Mouse (Mus musculus): ENCODE results near the gene Mapt. TPM values are rescaled to one million over a fixed set of nuclear protein-coding genes. Genes with fewer than 3 reads are reported as not detected.
"Not testable (repeated sequence)": the region's sequence is repeated elsewhere in the genome, so short reads cannot be mapped to it uniquely, and the experiment has no call there.

Gene Mapt
- polyA plus RNA-seq, 1 experiment: 29.1 TPM

DNA sequence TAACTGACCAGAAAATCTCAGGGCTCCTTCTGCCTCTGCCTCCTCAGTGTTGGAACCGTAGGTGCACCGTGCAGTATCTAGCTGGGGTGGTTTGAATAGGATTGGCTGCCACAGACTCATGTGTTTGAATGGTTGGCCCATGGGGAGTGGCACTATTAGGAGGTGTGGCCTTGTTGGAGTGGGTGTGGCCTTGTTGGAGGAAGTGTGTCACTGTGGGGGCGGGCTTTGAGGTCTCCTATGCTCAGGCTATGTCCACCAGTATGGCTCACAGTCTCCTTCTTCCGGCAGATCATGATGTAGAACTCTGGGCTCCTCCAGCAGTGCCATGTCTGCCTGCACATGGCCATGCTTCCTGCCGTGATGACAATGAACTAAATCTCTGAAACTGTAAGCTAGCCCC is 9.4 kb upstream of the Mapt start:
- Histone ChIP-seq H3K27ac (replicated peaks; ENCODE audit: low read depth, low read length) (no peak overlapping the region), H3K4me1 (ENCODE audit: control insufficient read depth, insufficient read depth, insufficient read length, low read length) (no peaks in the 10 kb centered on the region), H3K4me3 (ENCODE audit: insufficient read depth, low read depth, low read length) (no peak overlapping the region)

DNA sequence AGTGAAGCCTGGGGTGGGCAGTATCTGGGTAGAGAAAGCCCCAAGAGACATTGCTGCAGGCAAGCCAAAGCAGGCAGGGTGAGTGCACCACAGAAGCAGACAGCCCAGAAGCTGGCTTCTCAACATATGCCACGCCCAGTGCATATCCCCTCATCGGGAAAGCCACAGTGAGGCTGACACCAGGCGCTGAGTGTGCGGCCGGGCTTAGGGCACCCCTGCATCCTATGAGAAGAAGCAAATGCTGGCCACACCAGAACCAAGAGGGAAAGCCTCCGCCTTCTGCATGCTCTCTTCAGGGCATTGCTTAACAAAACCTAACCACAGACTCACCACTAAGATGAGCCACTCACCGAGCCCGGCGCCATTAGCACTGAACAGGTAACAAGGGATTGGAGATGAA is 7.9 kb upstream of the Mapt start:
- H3K4me3 ChIP-seq (ENCODE audit: insufficient read depth, low read depth, low read length): no peak overlapping the region
- no peaks in the 10 kb centered on the region for H3K4me1 ChIP-seq (ENCODE audit: control insufficient read depth, insufficient read depth, insufficient read length, low read length)
- H3K27ac ChIP-seq (replicated peaks; ENCODE audit: low read depth, low read length): no peak overlapping the region

DNA sequence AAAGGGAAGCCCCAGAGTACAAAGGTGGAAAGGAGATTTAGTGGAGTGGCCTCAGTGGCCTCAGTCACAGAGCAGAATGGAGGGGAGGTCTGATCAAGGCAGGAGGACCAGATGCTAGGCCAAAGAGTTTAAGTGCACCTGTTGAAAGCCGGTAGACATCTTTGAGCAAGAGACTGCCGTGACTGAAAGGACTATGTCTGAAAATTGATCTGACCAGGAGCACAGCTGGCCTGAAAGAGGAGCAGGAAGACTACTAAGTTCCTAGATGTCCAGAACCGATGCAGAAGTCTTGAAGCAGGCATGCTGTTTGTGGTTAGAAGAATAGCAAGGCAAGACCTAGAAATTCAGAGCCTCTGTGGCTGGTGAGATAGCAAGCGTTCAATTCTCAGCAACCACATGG is 1.8 kb upstream of the Mapt start:
- Histone ChIP-seq H3K4me3 (ENCODE audit: insufficient read depth, low read depth, low read length) (no peak overlapping the region), H3K4me1 (ENCODE audit: control insufficient read depth, insufficient read depth, insufficient read length, low read length) (peaks cover 4% of the 10 kb centered on the region; the same call in 1 of the 2 replicates), H3K27ac (replicated peaks; ENCODE audit: low read depth, low read length) (no peak overlapping the region)

DNA sequence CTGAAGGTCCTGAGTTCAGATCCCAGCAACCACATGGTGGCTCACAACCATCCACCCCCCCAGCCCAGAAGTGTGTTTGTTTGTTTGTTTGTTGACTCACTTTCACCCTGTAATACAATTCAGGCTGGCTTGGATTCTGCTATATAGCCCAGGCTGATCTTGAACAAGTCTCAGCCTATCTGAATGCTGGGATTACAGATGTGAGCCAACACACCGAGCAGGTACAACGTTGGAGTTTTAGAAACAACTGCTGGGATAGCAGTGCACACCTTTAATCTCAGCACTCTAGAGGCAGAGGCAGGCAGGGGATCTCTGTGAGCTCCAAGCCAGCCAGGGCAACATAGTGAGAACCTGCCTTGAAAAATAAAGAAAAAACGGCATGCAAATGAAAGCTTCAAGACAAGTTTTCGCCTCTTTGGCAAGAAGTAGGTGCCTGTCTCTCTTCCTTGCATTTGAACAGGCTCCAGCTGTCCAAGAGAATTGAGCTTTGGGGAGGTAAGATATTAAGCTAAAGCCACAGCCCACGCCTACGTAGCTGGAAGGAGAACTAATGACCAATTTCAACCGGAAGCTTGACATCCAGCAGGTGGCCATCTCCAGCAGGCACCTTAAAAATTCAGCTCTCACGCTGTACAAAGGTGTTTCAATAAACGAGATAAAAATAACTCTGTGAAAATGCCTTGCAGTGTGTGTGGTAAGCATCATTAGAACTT is 968 bp upstream of the Mapt start:
- no peak overlapping the region for H3K27ac ChIP-seq (replicated peaks; ENCODE audit: low read depth, low read length)
- peaks cover 4% of the 10 kb centered on the region; the same call in 1 of the 2 replicates for H3K4me1 ChIP-seq (ENCODE audit: control insufficient read depth, insufficient read depth, insufficient read length, low read length)
- peak overlapping the region; percentile 75; the same call in 1 of the 2 replicates for H3K4me3 ChIP-seq (ENCODE audit: insufficient read depth, low read depth, low read length)

DNA sequence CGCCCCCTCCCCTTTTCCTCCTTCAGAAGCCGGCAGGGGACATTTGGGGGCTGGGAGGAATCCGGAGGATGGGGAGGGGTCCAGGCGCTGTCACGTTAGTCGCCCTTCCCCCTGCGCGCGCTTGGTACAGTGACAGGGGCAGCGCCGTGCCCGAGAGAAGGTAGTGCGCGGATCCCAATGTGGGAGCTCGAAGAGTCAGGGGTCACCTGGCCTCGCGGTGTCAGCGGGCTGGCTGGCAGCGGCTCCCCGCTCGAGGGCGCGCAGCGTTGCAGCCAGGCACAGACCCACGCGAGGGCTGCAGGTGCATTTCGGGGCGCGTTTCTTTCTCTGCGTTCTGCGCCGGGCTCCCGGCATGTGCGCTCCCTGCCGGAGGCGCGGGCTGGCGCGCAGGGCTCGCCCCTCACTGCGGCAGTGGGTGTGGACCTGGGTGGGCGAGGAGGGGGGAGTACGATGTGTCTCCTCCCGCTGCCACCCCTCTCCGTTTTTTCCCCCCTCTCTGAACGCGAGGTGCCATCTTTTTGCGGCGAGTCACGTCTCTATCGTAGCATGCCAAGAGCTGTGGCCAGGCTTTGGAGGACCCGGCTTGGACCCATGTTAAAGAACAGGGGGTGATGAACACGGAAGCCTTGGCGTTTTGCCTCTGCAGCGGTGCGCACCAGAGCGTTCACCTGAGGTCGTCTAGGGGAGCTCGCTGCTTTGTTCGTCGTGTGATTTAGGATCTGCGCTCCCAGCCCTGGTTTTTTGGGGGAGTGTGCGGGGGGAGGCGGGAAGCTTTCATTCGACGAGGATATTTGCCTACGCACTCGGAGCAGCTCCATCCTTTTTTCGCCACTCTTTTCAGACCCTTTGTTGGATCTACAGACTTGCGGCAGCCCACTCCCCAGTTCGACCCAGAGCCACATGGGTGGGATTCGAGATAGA is 1.2 kb downstream of the Mapt start:
- H3K4me1 ChIP-seq (ENCODE audit: control insufficient read depth, insufficient read depth, insufficient read length, low read length): peaks cover 4% of the 10 kb centered on the region; the same call in 1 of the 2 replicates
- H3K27ac ChIP-seq (replicated peaks; ENCODE audit: low read depth, low read length): no peak overlapping the region
- H3K4me3 ChIP-seq (ENCODE audit: insufficient read depth, low read depth, low read length): peak overlapping the region; percentile 75

DNA sequence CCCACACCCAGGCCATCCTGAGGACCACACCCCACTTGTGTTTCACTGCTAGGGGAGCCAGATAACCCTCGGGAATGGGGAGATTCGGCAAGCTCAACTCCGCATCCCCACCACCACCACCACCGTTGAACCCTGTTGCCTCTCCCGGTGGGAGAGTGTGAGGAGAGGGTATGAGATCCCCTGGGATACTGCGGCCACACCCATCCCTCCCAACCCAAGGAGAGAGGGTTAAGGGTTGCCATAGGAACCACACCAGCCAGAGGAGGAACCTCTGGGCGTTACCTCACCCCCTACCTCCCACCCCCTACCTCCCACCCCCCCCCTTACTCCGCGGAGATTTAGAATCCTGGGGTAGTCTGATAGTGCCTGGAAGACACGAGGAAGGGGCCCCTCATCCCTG is 1.9 kb downstream of the Mapt start:
- peak overlapping the region; percentile 75 for H3K4me3 ChIP-seq (ENCODE audit: insufficient read depth, low read depth, low read length)
- H3K27ac ChIP-seq (replicated peaks; ENCODE audit: low read depth, low read length): no peak overlapping the region
- H3K4me1 ChIP-seq (ENCODE audit: control insufficient read depth, insufficient read depth, insufficient read length, low read length): peaks cover 7% of the 10 kb centered on the region

DNA sequence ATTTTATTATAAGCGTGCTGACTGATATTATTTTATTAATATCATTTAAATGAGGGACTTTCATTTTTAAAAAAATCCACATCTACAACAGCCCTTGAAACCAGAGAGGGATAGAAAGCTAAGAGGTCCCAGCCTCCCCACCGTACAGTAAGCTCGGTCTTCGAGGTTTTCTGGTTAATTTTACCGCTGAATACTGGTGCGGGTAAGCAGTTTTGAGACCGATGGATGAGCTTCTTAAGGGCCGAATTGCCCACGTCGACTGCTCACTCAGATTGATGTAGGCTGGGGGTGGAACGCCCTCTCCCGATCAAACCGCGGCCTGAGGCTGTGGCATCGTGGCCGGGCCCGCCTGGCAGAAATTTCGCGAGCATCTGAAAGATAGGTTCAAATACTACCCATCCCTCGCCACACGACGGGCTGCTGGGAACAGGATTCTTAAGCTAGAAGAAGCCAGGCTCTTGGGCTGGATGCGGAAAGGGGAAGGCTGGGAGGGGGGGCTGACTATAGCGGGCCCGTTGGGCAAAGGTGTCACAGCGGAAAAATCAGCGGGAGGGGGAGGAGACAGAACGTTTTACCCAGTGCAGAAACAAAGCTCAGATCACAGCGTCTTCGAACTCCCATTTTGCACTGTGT is 2.5 kb downstream of the Mapt start:
- H3K4me3 ChIP-seq (ENCODE audit: insufficient read depth, low read depth, low read length): peak overlapping the region; percentile 24
- H3K27ac ChIP-seq (replicated peaks; ENCODE audit: low read depth, low read length): no peak overlapping the region
- H3K4me1 ChIP-seq (ENCODE audit: control insufficient read depth, insufficient read depth, insufficient read length, low read length): peaks cover 7% of the 10 kb centered on the region

DNA sequence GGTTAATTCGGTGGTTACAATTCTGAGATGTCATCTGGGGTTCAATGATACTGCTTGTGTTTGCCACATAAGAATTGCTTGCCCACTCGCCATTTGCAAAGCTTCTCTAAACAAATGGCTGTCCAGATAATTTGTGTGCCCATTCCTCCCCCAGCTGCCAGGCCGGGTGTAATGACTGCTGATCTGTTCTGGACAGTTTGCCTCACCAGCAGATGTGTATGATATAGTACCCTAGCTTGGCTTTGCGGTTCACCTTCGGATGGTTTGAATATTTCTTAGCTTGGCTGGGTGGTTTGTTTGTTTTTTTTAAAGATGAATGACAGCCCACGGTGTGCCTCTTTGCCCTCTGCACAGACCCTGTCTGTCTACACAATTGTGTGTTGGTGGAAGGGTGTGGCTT is 3.5 kb downstream of the Mapt start:
- Histone ChIP-seq H3K4me1 (ENCODE audit: control insufficient read depth, insufficient read depth, insufficient read length, low read length) (peaks cover 7% of the 10 kb centered on the region), H3K4me3 (ENCODE audit: insufficient read depth, low read depth, low read length) (no peak overlapping the region), H3K27ac (replicated peaks; ENCODE audit: low read depth, low read length) (no peak overlapping the region)

DNA sequence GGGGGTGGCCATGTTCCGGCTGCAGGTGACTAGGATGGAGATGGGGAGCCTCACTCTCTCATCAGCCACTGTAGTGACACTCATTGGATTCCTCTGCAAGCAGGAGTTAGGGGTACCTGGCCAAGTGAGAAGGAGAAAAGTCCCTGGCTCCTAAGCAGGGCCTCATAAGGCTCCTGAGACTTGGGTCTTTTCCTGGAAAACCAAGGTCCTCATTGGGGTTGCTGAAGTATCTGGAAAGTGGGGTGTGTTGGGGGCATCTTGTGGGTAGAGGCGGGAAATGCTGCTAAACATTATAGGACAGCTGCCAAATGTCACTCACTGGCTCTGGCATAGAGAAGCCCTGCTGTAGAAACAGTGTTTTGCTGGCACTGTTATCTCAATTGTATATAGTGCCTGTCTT is 4.7 kb downstream of the Mapt start:
- H3K4me3 ChIP-seq (ENCODE audit: insufficient read depth, low read depth, low read length): no peak overlapping the region
- H3K27ac ChIP-seq (replicated peaks; ENCODE audit: low read depth, low read length): no peak overlapping the region

DNA sequence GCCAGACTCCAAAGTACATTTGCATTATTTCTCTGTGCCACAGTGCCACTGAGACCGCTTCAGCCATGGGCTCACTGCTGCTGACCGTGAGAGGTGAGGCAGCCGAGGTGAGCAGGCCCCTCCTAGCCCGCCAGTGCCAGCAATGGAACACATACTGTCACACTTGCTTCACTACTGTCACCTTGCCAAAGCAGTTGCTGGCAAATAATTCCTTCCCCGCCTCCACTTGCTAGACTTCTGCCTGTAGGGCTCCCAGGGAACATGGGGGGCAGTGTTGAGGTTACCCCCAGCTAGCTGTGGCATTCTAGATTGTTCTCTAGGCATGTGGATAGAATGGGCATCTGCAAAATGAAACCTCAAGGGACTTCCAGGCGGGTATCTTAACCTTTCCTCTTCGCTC is 6.0 kb downstream of the Mapt start:
- Histone ChIP-seq H3K27ac (replicated peaks; ENCODE audit: low read depth, low read length) (no peak overlapping the region), H3K4me3 (ENCODE audit: insufficient read depth, low read depth, low read length) (no peak overlapping the region), H3K4me1 (ENCODE audit: control insufficient read depth, insufficient read depth, insufficient read length, low read length) (peaks cover 7% of the 10 kb centered on the region)

More for the DNA sequence above, 4.7 kb downstream of the Mapt start:
- peaks cover 7% of the 10 kb centered on the region for H3K4me1 ChIP-seq (ENCODE audit: control insufficient read depth, insufficient read depth, insufficient read length, low read length)

DNA sequence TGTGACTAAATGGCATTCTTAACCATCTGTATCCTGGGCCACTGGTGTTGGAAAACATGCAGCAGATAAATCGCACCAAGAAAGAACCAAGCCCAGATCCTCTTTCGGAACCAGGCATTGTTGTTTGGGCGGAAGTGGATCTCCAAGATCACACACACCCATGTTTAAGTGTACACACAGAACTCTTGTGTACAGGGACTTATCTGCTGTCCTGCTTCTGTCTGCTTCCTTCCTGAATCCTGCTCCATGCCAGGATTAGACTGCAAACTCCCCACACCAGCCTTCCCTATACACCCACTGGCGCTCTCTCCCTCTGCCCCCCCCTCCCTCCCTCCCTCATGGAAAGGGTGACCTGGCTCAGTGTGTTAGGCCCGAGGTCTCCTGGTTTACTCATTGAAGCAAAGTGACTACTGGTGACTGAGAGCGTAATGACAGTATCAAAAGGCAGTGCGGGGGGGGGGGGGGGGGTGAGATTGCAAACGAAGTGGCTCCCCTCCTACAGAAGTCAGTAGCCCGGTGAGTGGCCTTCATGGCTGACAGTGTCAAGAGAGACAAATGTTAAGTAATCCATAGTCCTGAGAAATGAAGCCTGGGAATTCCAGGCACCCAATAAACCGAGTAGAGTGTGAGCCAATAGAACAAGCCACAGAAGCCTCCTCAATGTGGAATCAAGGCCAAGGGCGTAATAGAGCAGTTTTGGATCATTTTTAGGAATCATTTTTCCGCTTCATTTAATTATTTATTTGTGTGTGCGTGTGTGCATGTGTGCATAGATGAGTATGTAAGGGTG is 7.0 kb downstream of the Mapt start:
- Histone ChIP-seq H3K27ac (replicated peaks; ENCODE audit: low read depth, low read length) (no peak overlapping the region; the same call in 1 of the 2 replicates), H3K4me3 (ENCODE audit: insufficient read depth, low read depth, low read length) (no peak overlapping the region)

DNA sequence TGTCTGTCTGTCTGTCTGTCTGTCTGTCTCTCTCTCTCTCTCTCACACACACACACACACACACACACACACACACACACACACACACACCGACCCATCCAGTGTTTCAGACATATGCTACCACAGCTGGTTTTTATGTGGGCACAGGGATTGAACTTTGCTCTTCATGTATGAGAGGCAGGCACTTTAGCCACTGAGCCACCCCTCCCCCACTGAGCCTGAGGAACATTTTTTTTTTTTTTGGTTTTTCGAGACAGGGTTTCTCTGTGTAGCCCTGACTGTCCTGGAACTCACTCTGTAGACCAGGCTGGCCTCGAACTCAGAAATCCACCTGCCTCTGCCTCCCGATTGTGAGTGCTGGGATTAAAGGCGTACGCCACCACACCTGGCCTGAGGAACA is 14.3 kb downstream of the Mapt start:
- not testable (repeated sequence) for H3K4me1 ChIP-seq (ENCODE audit: control insufficient read depth, insufficient read depth, insufficient read length, low read length); H3K27ac ChIP-seq (replicated peaks; ENCODE audit: low read depth, low read length); H3K4me3 ChIP-seq (ENCODE audit: insufficient read depth, low read depth, low read length)

More for the DNA sequence above, 7.0 kb downstream of the Mapt start:
- H3K4me1 ChIP-seq (ENCODE audit: control insufficient read depth, insufficient read depth, insufficient read length, low read length): peaks cover 3% of the 10 kb centered on the region

DNA sequence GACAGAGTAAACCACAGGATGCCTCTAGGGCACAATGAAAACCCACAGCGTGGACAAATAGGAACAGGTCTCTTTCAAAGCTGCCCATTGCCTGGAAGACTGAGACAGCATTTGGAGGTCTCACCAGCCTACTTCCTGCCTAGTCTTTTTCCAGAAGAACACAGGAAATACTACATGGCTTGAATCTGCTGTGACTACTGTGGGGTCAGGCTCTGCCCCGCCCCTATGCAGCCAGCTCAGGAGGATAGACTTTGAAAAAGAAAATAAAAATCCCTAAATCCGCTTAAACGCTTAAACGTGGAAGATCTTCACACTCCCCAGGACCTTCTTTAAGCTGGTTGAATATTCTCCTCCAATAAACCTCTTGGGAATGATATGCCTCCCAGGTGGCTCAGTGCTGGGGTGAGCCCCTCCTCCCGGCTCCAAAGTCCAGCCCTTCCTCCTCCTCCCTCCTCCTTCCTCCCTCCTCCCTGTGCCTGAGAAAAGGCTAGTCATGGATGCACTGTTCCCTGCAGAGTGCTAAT is 15.0 kb downstream of the Mapt start:
- Histone ChIP-seq H3K27ac (replicated peaks; ENCODE audit: low read depth, low read length) (0 out of 2 replicates have a peak overlapping the region, but pooled peaks have one; percentile 24), H3K4me3 (ENCODE audit: insufficient read depth, low read depth, low read length) (no peak overlapping the region), H3K4me1 (ENCODE audit: control insufficient read depth, insufficient read depth, insufficient read length, low read length) (peaks cover 7% of the 10 kb centered on the region)

DNA sequence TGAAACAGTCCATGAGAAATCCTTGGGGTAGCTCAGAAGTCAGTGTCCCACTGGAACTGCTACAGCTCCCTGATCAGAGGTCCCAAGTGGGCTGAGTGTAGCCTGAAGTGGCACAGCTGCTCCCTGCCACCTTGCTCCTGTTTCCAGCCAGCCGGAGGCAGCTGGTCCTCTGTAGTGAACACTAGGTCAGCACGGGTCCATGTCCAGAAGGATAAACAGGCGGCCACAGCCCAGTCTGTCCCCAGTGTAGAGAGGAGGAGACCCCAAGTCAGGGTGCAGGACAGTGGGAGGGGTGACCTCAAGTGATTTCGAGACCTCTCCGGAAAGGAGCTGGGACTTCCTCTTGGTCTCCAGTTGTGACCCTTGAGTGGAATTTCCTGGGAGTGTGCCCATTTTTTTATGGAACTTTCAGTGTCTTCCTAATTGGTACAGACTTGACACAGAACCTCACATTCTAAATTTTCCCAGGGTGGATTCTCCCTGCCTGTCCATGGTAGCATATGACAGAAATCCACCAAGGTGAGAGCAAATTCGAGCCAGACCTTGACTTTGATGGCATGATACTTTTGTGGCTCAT is 16.0 kb downstream of the Mapt start:
- H3K27ac ChIP-seq (replicated peaks; ENCODE audit: low read depth, low read length): 0 out of 2 replicates have a peak overlapping the region, but pooled peaks have one; percentile 26
- H3K4me1 ChIP-seq (ENCODE audit: control insufficient read depth, insufficient read depth, insufficient read length, low read length): peaks cover 7% of the 10 kb centered on the region
- H3K4me3 ChIP-seq (ENCODE audit: insufficient read depth, low read depth, low read length): no peak overlapping the region

Measured in brown adipose tissue, adult 24 weeks (tissue).